Mouse (Mus musculus): ENCODE measurements around the gene Lrp6.

Lrp6 gene

GRCm38 (mm10) chr6:134533021-134533420 is 33.7 kb downstream of the Lrp6 start:
- DNase-seq (ENCODE audit: low read depth): no peak

GRCm38 (mm10) chr6:134531950-134532349 is 34.8 kb downstream of the Lrp6 start:
- DNase-seq (ENCODE audit: low read depth): no peak

GRCm38 (mm10) chr6:134529340-134529739 is 37.4 kb downstream of the Lrp6 start:
- DNase-seq (ENCODE audit: low read depth): no peak

- DNase-seq (ENCODE audit: low read depth): peak; percentile 70
These were observed 38.4 kb downstream of the Lrp6 start for GRCm38 (mm10) chr6:134528396-134528795.

GRCm38 (mm10) chr6:134527596-134528128 is 39.1 kb downstream of the Lrp6 start:
- DNase-seq (ENCODE audit: low read depth): no peak

- no peak for DNase-seq (ENCODE audit: low read depth)
These were observed 39.8 kb downstream of the Lrp6 start for GRCm38 (mm10) chr6:134526821-134527595.

GRCm38 (mm10) chr6:134526275-134526674 is 40.5 kb downstream of the Lrp6 start:
- no peak for DNase-seq (ENCODE audit: low read depth)

- no peak for DNase-seq (ENCODE audit: low read depth)
These were observed 45.4 kb downstream of the Lrp6 start for GRCm38 (mm10) chr6:134521411-134521810.

GRCm38 (mm10) chr6:134520821-134521220 is 45.9 kb downstream of the Lrp6 start:
- DNase-seq (ENCODE audit: low read depth): no peak

- DNase-seq (ENCODE audit: low read depth): no peak
These were observed 48.3 kb downstream of the Lrp6 start for GRCm38 (mm10) chr6:134518450-134518849.

- no peak for DNase-seq (ENCODE audit: low read depth)
These were observed 49.6 kb downstream of the Lrp6 start for GRCm38 (mm10) chr6:134517141-134517540.

GRCm38 (mm10) chr6:134515416-134515815 is 51.3 kb downstream of the Lrp6 start:
- no peak for DNase-seq (ENCODE audit: low read depth)

GRCm38 (mm10) chr6:134513896-134514510 is 52.8 kb downstream of the Lrp6 start:
- DNase-seq (ENCODE audit: low read depth): peak; percentile 50

- DNase-seq (ENCODE audit: low read depth): no peak
These were observed 53.8 kb downstream of the Lrp6 start for GRCm38 (mm10) chr6:134513011-134513410.

GRCm38 (mm10) chr6:134512478-134512877 is 54.3 kb downstream of the Lrp6 start:
- peak; percentile 50 for DNase-seq (ENCODE audit: low read depth)

GRCm38 (mm10) chr6:134511118-134511517 is 55.6 kb downstream of the Lrp6 start:
- no peak for DNase-seq (ENCODE audit: low read depth)

GRCm38 (mm10) chr6:134510280-134510679 is 56.5 kb downstream of the Lrp6 start:
- no peak for DNase-seq (ENCODE audit: low read depth)

GRCm38 (mm10) chr6:134509731-134510226 is 57.0 kb downstream of the Lrp6 start:
- DNase-seq (ENCODE audit: low read depth): no peak

- peak; percentile 58 for DNase-seq (ENCODE audit: low read depth)
These were observed 61.9 kb downstream of the Lrp6 start for GRCm38 (mm10) chr6:134504866-134505265.

GRCm38 (mm10) chr6:134502335-134502734 is 64.4 kb downstream of the Lrp6 start:
- no peak for DNase-seq (ENCODE audit: low read depth)

GRCm38 (mm10) chr6:134500381-134501162 is 66.2 kb downstream of the Lrp6 start:
- DNase-seq (ENCODE audit: low read depth): no peak

GRCm38 (mm10) chr6:134499089-134499488 is 67.7 kb downstream of the Lrp6 start:
- DNase-seq (ENCODE audit: low read depth): no peak
